Mouse (Mus musculus): Measurements from ENCODE around the gene S100a13. TPM values are rescaled to one million over a fixed set of nuclear protein-coding genes. Genes with fewer than 3 reads are reported as not detected.

S100a13 gene
- total and polyA plus RNA-seq, 2 experiments from 2014 or later, result 86.2 to 146 TPM

GRCm38 (mm10) chr3:90560008-90560628, 45.9 kb downstream of the S100a13 start, which contains the start of gene S100a3:
Gene S100a3, plus strand, starts transcription at chr3:90560578.
- no peaks in the 10 kb centered on the region for H3K9me3 ChIP-seq (replicated peaks; ENCODE audit: control insufficient read depth, low read length)

More at GRCm38 (mm10) chr3:90560008-90560628, 45.9 kb downstream of the S100a13 start, which contains the start of gene S100a3:
- no peak for ATAC-seq (ENCODE audit: insufficient read depth, low read depth)
- Histone ChIP-seq H3K27me3 (ENCODE audit: control insufficient read depth, insufficient read depth, low read length) (no peaks in the 10 kb centered on the region), H3K4me1 (ENCODE audit: control insufficient read depth, insufficient read depth) (no peaks in the 10 kb centered on the region), H3K4me3 (ENCODE audit: low read depth, low read length) (no peak within 1 kb of the TSS), H3K36me3 (replicated peaks; ENCODE audit: control insufficient read depth, insufficient read depth, low read length) (no peaks in the 10 kb centered on the region), H3K27ac (ENCODE audit: low read depth) (no peak within 1 kb of the TSS), H3K9ac (replicated peaks; ENCODE audit: low read depth, low read length) (no peak within 1 kb of the TSS), H3K4me2 (ENCODE audit: low read depth, low read length) (no peak within 1 kb of the TSS)
- DNase-seq (ENCODE audit: low spot score), result no peak
- WGBS, result 77% methylated on average over 6 of the region's 6 CpGs
- TF ChIP-seq CTCF (IDR thresholded peaks at IDR 0.05; ENCODE audit: low read depth) (no peak), EP300 (IDR thresholded peaks at IDR 0.05; ENCODE audit: low read depth) (no peak)

Other genes starting within 250 kb of the S100a13 start
- gene Dennd4b, start 249.2 kb upstream of the S100a13 start, total RNA-seq (2014; rRNA removed; ENCODE audit: low replicate concordance), result 18.4 and 32.6 TPM in 2 replicates
- 3.4 and 4.6 TPM in 2 replicates for gene Dennd4b, start 249.2 kb upstream of the S100a13 start, polyA plus RNA-seq (2015; fragmentation: Nextera tagmentation; extraction: Ambion mirVana)
- gene Gatad2b, start 221.3 kb upstream of the S100a13 start, total RNA-seq (2014; rRNA removed; ENCODE audit: low replicate concordance), result 14.1 and 25.3 TPM in 2 replicates
- 5.8 and 6.4 TPM in 2 replicates for gene Gatad2b, start 221.3 kb upstream of the S100a13 start, polyA plus RNA-seq (2015; fragmentation: Nextera tagmentation; extraction: Ambion mirVana)
- 3.3 and 6.2 TPM in 2 replicates for gene Slc27a3, start 124.5 kb upstream of the S100a13 start, total RNA-seq (2014; rRNA removed; ENCODE audit: low replicate concordance)
- 2.3 and 2.4 TPM in 2 replicates for gene Slc27a3, start 124.5 kb upstream of the S100a13 start, polyA plus RNA-seq (2015; fragmentation: Nextera tagmentation; extraction: Ambion mirVana)
- gene Ints3, start 80.8 kb upstream of the S100a13 start, total RNA-seq (2014; rRNA removed; ENCODE audit: low replicate concordance), result 26.1 and 26.6 TPM in 2 replicates
- gene Ints3, start 80.8 kb upstream of the S100a13 start, polyA plus RNA-seq (2015; fragmentation: Nextera tagmentation; extraction: Ambion mirVana), result 7.8 and 8.3 TPM in 2 replicates
- gene Npr1, start 48.6 kb upstream of the S100a13 start, total RNA-seq (2014; rRNA removed; ENCODE audit: low replicate concordance), result 26.4 and 30.9 TPM in 2 replicates
- gene Npr1, start 48.6 kb upstream of the S100a13 start, polyA plus RNA-seq (2015; fragmentation: Nextera tagmentation; extraction: Ambion mirVana), result 10.2 and 11.2 TPM in 2 replicates
- 46.8 and 53.5 TPM in 2 replicates for gene Ilf2, start 38.3 kb upstream of the S100a13 start, total RNA-seq (2014; rRNA removed; ENCODE audit: low replicate concordance)
- 60.2 and 60.8 TPM in 2 replicates for gene Ilf2, start 38.3 kb upstream of the S100a13 start, polyA plus RNA-seq (2015; fragmentation: Nextera tagmentation; extraction: Ambion mirVana)
- 44.3 and 59.2 TPM in 2 replicates for gene Snapin, start 23.4 kb upstream of the S100a13 start, total RNA-seq (2014; rRNA removed; ENCODE audit: low replicate concordance)
- gene Snapin, start 23.4 kb upstream of the S100a13 start, polyA plus RNA-seq (2015; fragmentation: Nextera tagmentation; extraction: Ambion mirVana), result 85.5 and 90.5 TPM in 2 replicates
- gene Chtop, start 4.9 kb upstream of the S100a13 start, total RNA-seq (2014; rRNA removed; ENCODE audit: low replicate concordance), result 117 and 121 TPM in 2 replicates
- 79.0 and 85.1 TPM in 2 replicates for gene Chtop, start 4.9 kb upstream of the S100a13 start, polyA plus RNA-seq (2015; fragmentation: Nextera tagmentation; extraction: Ambion mirVana)
- 221 and 462 TPM in 2 replicates for gene S100a1, start within 50 bp of the S100a13 start, total RNA-seq (2014; rRNA removed; ENCODE audit: low replicate concordance)
- gene S100a1, start within 50 bp of the S100a13 start, polyA plus RNA-seq (2015; fragmentation: Nextera tagmentation; extraction: Ambion mirVana), result 721 and 746 TPM in 2 replicates
- gene S100a14, start 12.4 kb downstream of the S100a13 start, total RNA-seq (2014; rRNA removed; ENCODE audit: low replicate concordance), result 7.2 TPM in 1 of 2 replicates, not detected in the other
- gene S100a14, start 12.4 kb downstream of the S100a13 start, polyA plus RNA-seq (2015; fragmentation: Nextera tagmentation; extraction: Ambion mirVana), result 0.12 TPM in 1 of 2 replicates, not detected in the other
- 131 and 139 TPM in 2 replicates for gene S100a16, start 22.8 kb downstream of the S100a13 start, total RNA-seq (2014; rRNA removed; ENCODE audit: low replicate concordance)
- 89.8 and 95.6 TPM in 2 replicates for gene S100a16, start 22.8 kb downstream of the S100a13 start, polyA plus RNA-seq (2015; fragmentation: Nextera tagmentation; extraction: Ambion mirVana)
- not detected in 2 replicates for gene S100a3, start 46.1 kb downstream of the S100a13 start, total RNA-seq (2014; rRNA removed; ENCODE audit: low replicate concordance)
- 0.16 TPM in 1 of 2 replicates, not detected in the other for gene S100a3, start 46.1 kb downstream of the S100a13 start, polyA plus RNA-seq (2015; fragmentation: Nextera tagmentation; extraction: Ambion mirVana)
- not detected in 2 replicates for gene S100a2, start 75.8 kb downstream of the S100a13 start, total RNA-seq (2014; rRNA removed; ENCODE audit: low replicate concordance)
- gene S100a2, start 75.8 kb downstream of the S100a13 start, polyA plus RNA-seq (2015; fragmentation: Nextera tagmentation; extraction: Ambion mirVana), result not detected in 2 replicates
- not detected in 2 replicates for gene Gm42674, start 87.5 kb downstream of the S100a13 start, total RNA-seq (2014; rRNA removed; ENCODE audit: low replicate concordance)
- gene Gm42674, start 87.5 kb downstream of the S100a13 start, polyA plus RNA-seq (2015; fragmentation: Nextera tagmentation; extraction: Ambion mirVana), result not detected in 2 replicates
- gene S100a4, start 89.3 kb downstream of the S100a13 start, total RNA-seq (2014; rRNA removed; ENCODE audit: low replicate concordance), result 1.3 TPM in 1 of 2 replicates, not detected in the other
- 4.4 and 4.8 TPM in 2 replicates for gene S100a4, start 89.3 kb downstream of the S100a13 start, polyA plus RNA-seq (2015; fragmentation: Nextera tagmentation; extraction: Ambion mirVana)
- not detected in 2 replicates for gene S100a5, start 94.1 kb downstream of the S100a13 start, total RNA-seq (2014; rRNA removed; ENCODE audit: low replicate concordance)
- not detected in 2 replicates for gene S100a5, start 94.1 kb downstream of the S100a13 start, polyA plus RNA-seq (2015; fragmentation: Nextera tagmentation; extraction: Ambion mirVana)
- 16.5 and 82.9 TPM in 2 replicates for gene S100a6, start 98.4 kb downstream of the S100a13 start, total RNA-seq (2014; rRNA removed; ENCODE audit: low replicate concordance)
- 97.5 and 110 TPM in 2 replicates for gene S100a6, start 98.4 kb downstream of the S100a13 start, polyA plus RNA-seq (2015; fragmentation: Nextera tagmentation; extraction: Ambion mirVana)
- gene S100a7a, start 139.6 kb downstream of the S100a13 start, total RNA-seq (2014; rRNA removed; ENCODE audit: low replicate concordance), result not detected in 2 replicates
- gene S100a7a, start 139.6 kb downstream of the S100a13 start, polyA plus RNA-seq (2015; fragmentation: Nextera tagmentation; extraction: Ambion mirVana), result not detected in 2 replicates
- gene S100a8, start 154.5 kb downstream of the S100a13 start, total RNA-seq (2014; rRNA removed; ENCODE audit: low replicate concordance), result 4.2 and 14.6 TPM in 2 replicates
- 20.3 and 21.0 TPM in 2 replicates for gene S100a8, start 154.5 kb downstream of the S100a13 start, polyA plus RNA-seq (2015; fragmentation: Nextera tagmentation; extraction: Ambion mirVana)
- 11.6 and 12.7 TPM in 2 replicates for gene S100a9, start 181.3 kb downstream of the S100a13 start, total RNA-seq (2014; rRNA removed; ENCODE audit: low replicate concordance)
- gene S100a9, start 181.3 kb downstream of the S100a13 start, polyA plus RNA-seq (2015; fragmentation: Nextera tagmentation; extraction: Ambion mirVana), result 13.6 and 14.0 TPM in 2 replicates
- not detected in 2 replicates for gene Pglyrp4, start 212.5 kb downstream of the S100a13 start, total RNA-seq (2014; rRNA removed; ENCODE audit: low replicate concordance)
- gene Pglyrp4, start 212.5 kb downstream of the S100a13 start, polyA plus RNA-seq (2015; fragmentation: Nextera tagmentation; extraction: Ambion mirVana), result not detected in 2 replicates

All from heart, postnatal 0 days (tissue).